Mouse (Mus musculus): ENCODE measurements around the gene Mt3. TPM values are rescaled to one million over a fixed set of nuclear protein-coding genes. Genes with fewer than 3 reads are reported as not detected.

The Mt3 gene
- total RNA-seq, 2 experiments from 2014 or later, result 854 to 931 TPM

DNA sequence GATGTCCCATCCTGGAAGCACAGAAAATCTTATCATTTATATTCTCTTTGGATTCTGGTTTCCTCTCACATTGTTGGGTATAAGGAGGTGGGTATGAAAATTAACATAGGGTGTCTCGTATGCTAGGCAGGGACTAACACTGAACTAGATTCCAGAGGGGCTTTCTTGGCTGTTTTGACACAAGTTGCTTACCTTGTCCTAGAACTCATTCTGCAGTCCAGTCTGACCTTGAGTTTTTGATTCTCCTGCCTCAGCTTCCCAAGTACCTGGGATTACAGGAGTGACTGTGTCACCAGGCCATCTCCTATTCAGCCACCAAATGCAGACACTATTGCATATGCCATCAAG is 28.1 kb downstream of the Mt3 start:
- intact Hi-C loops (cut with DNase I), result no loop called here
- DNase-seq (ENCODE audit: low spot score in 2 of 2), result no peak

GRCm38 (mm10) chr8:94182055-94182929 is 29.9 kb downstream of the Mt3 start:
- DNase-seq (ENCODE audit: low spot score in 2 of 2), result no peak
- intact Hi-C loops (cut with DNase I), result no loop called here

GRCm38 (mm10) chr8:94183117-94183516 is 30.7 kb downstream of the Mt3 start:
- DNase-seq (ENCODE audit: low spot score in 2 of 2), result peak; percentile 58 to 60
- intact Hi-C loops (cut with DNase I), result no loop called here

DNA sequence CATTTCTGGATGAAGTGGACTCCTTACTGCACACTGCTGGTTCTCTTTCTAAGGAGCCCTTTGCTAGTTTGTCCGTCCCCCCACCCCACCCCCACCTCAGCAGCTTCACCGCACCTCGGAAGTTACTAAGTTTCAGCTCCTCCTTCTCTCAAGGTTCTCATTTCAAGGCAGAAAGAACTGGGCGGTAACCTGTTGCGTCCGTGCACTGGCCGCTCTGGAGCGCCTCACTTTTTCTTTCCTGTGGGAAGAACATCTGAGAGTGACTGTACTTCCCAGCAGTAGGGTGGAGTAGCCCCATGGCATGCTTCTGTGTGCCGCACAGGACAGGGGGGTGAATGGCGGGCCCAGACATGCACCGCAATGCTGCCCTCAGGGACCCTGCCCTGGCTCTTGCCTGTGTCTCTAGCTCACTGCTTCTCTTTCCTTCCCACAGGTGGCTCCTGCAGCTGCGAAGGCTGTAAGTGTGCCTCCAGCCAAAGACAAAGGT is 32.0 kb downstream of the Mt3 start:
- no peak for DNase-seq (ENCODE audit: low spot score in 2 of 2)
- intact Hi-C loops (cut with DNase I), result no loop called here

GRCm38 (mm10) chr8:94185791-94186190 is 33.4 kb downstream of the Mt3 start:
- intact Hi-C loops (cut with DNase I), result no loop called here
- DNase-seq (ENCODE audit: low spot score in 2 of 2), result no peak

DNA sequence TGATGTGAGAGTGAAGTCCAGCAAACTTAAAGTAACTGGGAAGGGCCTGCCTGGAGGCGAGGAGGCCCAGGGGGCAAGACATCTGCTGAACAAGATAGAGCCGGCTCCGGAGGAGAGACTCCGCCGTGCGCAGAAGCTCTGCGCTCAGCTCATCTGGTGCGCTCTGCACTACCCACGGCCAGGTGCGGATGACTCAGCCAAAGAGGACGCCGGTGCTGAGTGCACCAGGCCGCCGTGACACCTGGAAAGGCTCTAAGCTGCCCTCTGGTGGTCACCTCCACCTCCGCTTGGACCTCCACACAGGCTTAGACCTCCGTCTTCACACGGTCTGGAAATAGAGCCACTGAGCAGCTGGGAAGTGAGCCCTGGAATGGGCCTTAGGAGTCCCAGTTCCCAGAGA is 34.1 kb downstream of the Mt3 start:
- peak in 1 of 2 experiments; percentile 41 for DNase-seq (ENCODE audit: low spot score in 2 of 2)
- intact Hi-C loops (cut with DNase I), result no loop called here

DNA sequence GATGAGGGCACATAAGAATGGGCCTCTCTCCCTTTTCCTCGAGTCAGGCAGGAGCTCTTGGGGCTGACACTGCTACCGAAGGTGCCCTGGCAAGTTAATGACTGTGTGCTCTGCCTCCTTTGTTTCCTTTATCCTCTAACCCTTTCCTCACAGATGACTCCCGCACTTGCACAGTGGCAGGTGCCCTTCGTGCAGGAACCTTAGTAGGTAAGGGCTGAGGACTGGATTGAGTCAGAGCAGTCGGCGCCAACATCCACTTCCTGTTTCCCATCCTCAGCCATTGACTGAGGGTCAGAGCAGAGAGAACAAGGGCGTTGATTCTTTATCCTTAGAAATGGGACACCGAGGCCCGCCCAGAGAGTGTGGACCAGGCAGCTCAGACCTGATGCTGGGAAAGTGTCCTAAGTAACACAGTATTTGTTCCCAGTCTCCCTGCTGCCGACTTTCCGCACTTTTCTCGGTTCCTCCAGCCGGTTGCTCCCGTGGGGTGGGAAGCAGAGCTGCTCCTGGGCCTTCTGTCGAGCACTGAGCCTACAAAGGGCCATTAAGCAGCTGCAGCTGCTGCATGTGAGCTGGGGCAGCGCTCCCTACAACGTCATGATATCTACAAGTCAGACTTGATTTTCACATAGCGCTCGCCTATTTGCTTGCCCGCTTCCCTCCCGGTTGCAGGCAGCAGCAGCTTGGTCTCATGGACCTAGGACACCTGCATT is 35.0 kb downstream of the Mt3 start:
- intact Hi-C loops (cut with DNase I), result no loop called here
- DNase-seq (ENCODE audit: low spot score in 2 of 2), result no peak

DNA sequence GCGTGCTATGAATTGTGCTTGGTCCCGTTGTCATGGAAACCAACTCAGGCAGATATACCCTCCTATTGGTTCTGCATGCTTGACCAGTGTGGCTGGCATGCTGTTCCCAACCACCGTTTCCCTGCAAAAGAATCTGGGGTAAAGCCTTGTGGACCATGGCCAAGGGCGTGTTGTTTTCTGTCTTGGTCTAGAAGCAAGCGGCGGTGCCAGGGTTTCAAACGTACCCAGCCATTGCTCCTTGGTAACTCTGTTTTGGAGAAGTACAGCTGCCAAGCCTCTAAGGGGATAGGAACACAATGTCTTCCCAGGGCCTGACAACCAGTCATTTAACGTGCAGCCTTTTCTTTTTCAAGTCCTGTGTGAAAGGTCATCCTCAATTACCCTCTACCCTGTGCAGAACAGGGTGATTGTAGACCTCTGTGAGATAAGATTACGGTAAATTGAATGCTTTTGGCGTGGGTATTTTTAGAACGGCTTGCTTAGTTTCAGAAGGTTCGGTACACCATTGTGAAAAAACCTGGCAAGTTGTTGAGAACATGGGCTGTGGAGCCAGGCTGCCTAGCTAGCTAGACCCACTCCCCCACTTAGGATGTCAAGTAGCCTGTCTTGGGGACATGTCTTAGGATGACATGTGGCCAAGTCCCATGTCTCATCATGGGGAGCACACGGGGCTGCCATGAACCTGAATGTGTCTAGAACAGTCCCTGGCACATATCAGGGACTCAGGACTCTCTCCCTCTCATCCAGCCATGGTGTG is 37.0 kb downstream of the Mt3 start:
- peak in 1 of 2 experiments; percentile 52 for DNase-seq (ENCODE audit: low spot score in 2 of 2)
- intact Hi-C loops (cut with DNase I), result no loop called here

GRCm38 (mm10) chr8:94191101-94191691 is 38.8 kb downstream of the Mt3 start:
- DNase-seq (ENCODE audit: low spot score in 2 of 2), result no peak
- intact Hi-C loops (cut with DNase I), result no loop called here

- intact Hi-C loops (cut with DNase I), result no loop called here
Observed at GRCm38 (mm10) chr8:94192926-94193325, 40.5 kb downstream of the Mt3 start.

GRCm38 (mm10) chr8:94194591-94195223 is 42.3 kb downstream of the Mt3 start:
- no peak for DNase-seq (ENCODE audit: low spot score in 2 of 2)
- intact Hi-C loops (cut with DNase I), result loop anchor here (5.0 kb wide), 1 partner anchor 92 kb away; no protein-coding TSS in a partner anchor

More at GRCm38 (mm10) chr8:94192926-94193325, 40.5 kb downstream of the Mt3 start:
- DNase-seq (ENCODE audit: low spot score in 2 of 2), result no peak

- intact Hi-C loops (cut with DNase I), result loop anchor here (1.0 to 5.0 kb wide), 2 partner anchors 32 to 97 kb away; no protein-coding TSS in a partner anchor
- DNase-seq (ENCODE audit: low spot score in 2 of 2), result peak; percentile 54 to 66
Observed at GRCm38 (mm10) chr8:94199202-94199869, 46.9 kb downstream of the Mt3 start.

Other genes with a start within 250 kb of the Mt3 start
- 100 to 1,000 TPM; 111 to 123 TPM for gene Amfr, start 139.8 kb upstream of the Mt3 start, total RNA-seq (2021)
- gene Nudt21, start 115.6 kb upstream of the Mt3 start, total RNA-seq (2021), result 10 to 100 TPM; 41.3 to 54.3 TPM
- 100 to 1,000 TPM; 100 to 102 TPM for gene Ogfod1, start 115.4 kb upstream of the Mt3 start, total RNA-seq (2021)
- gene Bbs2, start 53.7 kb upstream of the Mt3 start, total RNA-seq (2021), result 10 to 100 TPM; 25.4 to 35.3 TPM
- gene Mt4, start 15.4 kb upstream of the Mt3 start, total RNA-seq (2021), result not detected
- gene Mt2, start 20.1 kb downstream of the Mt3 start, total RNA-seq (2021), result 100 to 1,000 TPM; 463 to 490 TPM
- 100 to 1,000 TPM; 556 to 573 TPM for gene Mt1, start 26.5 kb downstream of the Mt3 start, total RNA-seq (2021)
- gene Nup93, start 62.0 kb downstream of the Mt3 start, total RNA-seq (2021), result 10 to 100 TPM; 37.2 to 64.5 TPM
- gene Slc12a3, start 176.6 kb downstream of the Mt3 start, total RNA-seq (2021), result 1 to 10 TPM in 1 of 2 experiments, under 1 TPM in 1; 0.25 to 1.3 TPM
- gene Herpud1, start 233.8 kb downstream of the Mt3 start, total RNA-seq (2021), result 10 to 100 TPM; 65.9 to 66.1 TPM

Data from left cerebral cortex, postnatal 36 days (tissue).